ENCODE assay signal across 11 mouse cellular contexts in the genomic region with DNA sequence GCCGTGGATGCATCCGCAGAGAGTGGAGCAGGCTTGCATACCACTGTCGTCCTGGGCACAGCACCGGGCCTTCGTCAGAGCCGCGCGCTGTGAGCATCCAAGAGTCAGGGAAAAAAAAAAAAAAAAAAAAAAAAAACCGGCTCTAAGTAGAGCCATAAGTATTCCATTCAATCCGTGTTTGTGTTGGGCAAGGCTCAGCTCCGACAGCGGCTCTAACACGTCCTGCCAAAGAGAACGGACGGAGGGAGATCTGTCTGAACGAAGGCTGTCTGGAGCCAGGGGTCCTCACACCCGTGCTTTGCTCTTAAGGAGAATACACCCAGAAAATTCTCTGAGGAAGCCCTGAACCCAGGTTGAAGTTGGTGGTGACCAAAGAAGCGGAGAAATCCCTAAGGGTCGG. TPM values are rescaled to one million over a fixed set of nuclear protein-coding genes. Genes with fewer than 3 reads are reported as not detected.
DNase-seq lines count a peak whose midpoint lies in the region; ATAC-seq and TF ChIP-seq lines count a peak whose summit lies in the region.
"Had no signal": no experiment of that assay in that cellular context is flagged by ENCODE, and none has a peak within 500 bp of the region (broad histone marks: within the 10 kb centered on the region; RNA-seq: fewer than 3 reads in every experiment).

No protein-coding gene starts in this region.

- H3K4me1 ChIP-seq in heart, adult 2 months (ENCODE audit: control insufficient read depth, insufficient read depth, low read length) = no peaks in the 10 kb centered on the region; the same call in 1 of the 2 replicates
- peaks cover 55% of the 10 kb centered on the region for H3K4me1 ChIP-seq in E14TG2a.4 (replicated peaks; ENCODE audit: low read depth, low read length)
- H3K4me1 ChIP-seq in heart, postnatal 0 days (ENCODE audit: control insufficient read depth, insufficient read depth) = peaks cover 10% of the 10 kb centered on the region
- H3K4me1 ChIP-seq in midbrain, embryonic 10.5 days = peaks cover 70% of the 10 kb centered on the region

- peaks cover 3% of the 10 kb centered on the region for H3K27me3 ChIP-seq in heart, adult 2 months (ENCODE audit: control insufficient read depth, insufficient read depth, low read length)
- peaks cover 82% of the 10 kb centered on the region for H3K27me3 ChIP-seq in E14TG2a.4 (ENCODE audit: insufficient read depth, low read length)
- peaks cover 48% of the 10 kb centered on the region for H3K27me3 ChIP-seq in heart, postnatal 0 days (ENCODE audit: control insufficient read depth, insufficient read depth, low read length)
- H3K27me3 ChIP-seq in midbrain, embryonic 10.5 days (ENCODE audit: low read depth, poor library complexity, severe bottlenecking) = peaks cover 68% of the 10 kb centered on the region

- intact Hi-C loops in heart, adult 2 months (cut with DNase I) = loop anchor here (1.0 kb wide), 1 partner anchor 156 kb away; no protein-coding TSS in a partner anchor
- intact Hi-C loops in heart, postnatal 14 days (cut with DNase I) = loop anchor here (1.0 to 5.0 kb wide), 2 partner anchors 93 to 157 kb away; no protein-coding TSS in a partner anchor

- ATAC-seq in heart, postnatal 0 days (ENCODE audit: insufficient read depth, low read depth) = no peak; the same call in 1 of the 2 replicates
- ATAC-seq in activated CD4-positive, CD25-positive, alpha-beta regulatory T cell, adult 4 months = no peak

- H3K4me3 ChIP-seq in heart, adult 2 months = peak overlapping the region; percentile 40
- H3K4me3 ChIP-seq in E14TG2a.4 (replicated peaks; ENCODE audit: low read length) = 0 out of 2 replicates have a peak overlapping the region, but pooled peaks have one; percentile 37
- peak overlapping the region; percentile 32 for H3K4me3 ChIP-seq in heart, postnatal 0 days (ENCODE audit: low read depth, low read length)
- peak overlapping the region; percentile 44 for H3K4me3 ChIP-seq in midbrain, embryonic 10.5 days

- no peak overlapping the region for H3K9ac ChIP-seq in heart, adult 2 months (ENCODE audit: low read depth, low read length)
- no peak overlapping the region for H3K9ac ChIP-seq in heart, postnatal 0 days (replicated peaks; ENCODE audit: low read depth, low read length)

- peaks cover 11% of the 10 kb centered on the region for H3K9me3 ChIP-seq in E14TG2a.4 (ENCODE audit: low read length)
- no peaks in the 10 kb centered on the region for H3K9me3 ChIP-seq in heart, postnatal 0 days (replicated peaks; ENCODE audit: control insufficient read depth, low read length)
- H3K9me3 ChIP-seq in midbrain, embryonic 10.5 days (replicated peaks) = no peaks in the 10 kb centered on the region

- peak overlapping the region; percentile 55 for H3K4me2 ChIP-seq in heart, postnatal 0 days (ENCODE audit: low read depth, low read length)

- no peak for TF ChIP-seq CTCF in heart, adult 2 months (IDR thresholded peaks at IDR 0.05)
- TF ChIP-seq CTCF in E14TG2a.4 (conservative IDR thresholded peaks at IDR 0.05; ENCODE audit: low read length) = no peak
- no peak for TF ChIP-seq CTCF in heart, postnatal 0 days (IDR thresholded peaks at IDR 0.05; ENCODE audit: low read depth)

- TF ChIP-seq EP300 in heart, adult 2 months (IDR thresholded peaks at IDR 0.05; ENCODE audit: insufficient read depth, low read depth, low read length) = no peak
- no peak for TF ChIP-seq EP300 in heart, postnatal 0 days (IDR thresholded peaks at IDR 0.05; ENCODE audit: low read depth)

- H3K36me3 ChIP-seq in heart, adult 2 months (ENCODE audit: control insufficient read depth, insufficient read depth, low read length) = no peaks in the 10 kb centered on the region
- peaks cover 14% of the 10 kb centered on the region for H3K36me3 ChIP-seq in E14TG2a.4 (ENCODE audit: insufficient read depth, low read length)
- H3K36me3 ChIP-seq in heart, postnatal 0 days (replicated peaks; ENCODE audit: control insufficient read depth, insufficient read depth, low read length) = peaks cover 12% of the 10 kb centered on the region
- H3K36me3 ChIP-seq in midbrain, embryonic 10.5 days = peaks cover 36% of the 10 kb centered on the region

- WGBS in heart, adult 2 months = 9% methylated on average over 19 of the region's 19 CpGs
- 5% methylated on average over 19 of the region's 19 CpGs for WGBS in heart, postnatal 0 days
- WGBS in midbrain, embryonic 10.5 days = under 1% methylated on average over 19 of the region's 19 CpGs

- H3K27ac ChIP-seq in heart, adult 2 months = no peak overlapping the region
- H3K27ac ChIP-seq in heart, postnatal 0 days (ENCODE audit: low read depth) = no peak overlapping the region
- no peak overlapping the region for H3K27ac ChIP-seq in midbrain, embryonic 10.5 days (replicated peaks)

- no peak for TF ChIP-seq POLR2A in heart, adult 2 months (IDR thresholded peaks at IDR 0.05; ENCODE audit: insufficient read depth, low read depth, low read length)

- H3K79me2 ChIP-seq in heart, adult 2 months (replicated peaks; ENCODE audit: control insufficient read depth, insufficient read depth, low read length) = no peaks in the 10 kb centered on the region

- DNase-seq in heart, adult 2 months = no peak
- no peak for DNase-seq in heart, postnatal 14 days
- no peak for DNase-seq in heart, postnatal 0 days (ENCODE audit: low spot score)
- DNase-seq in midbrain, embryonic 10.5 days (ENCODE audit: low spot score) = no peak
- no peak for DNase-seq in spleen, adult 12 weeks (ENCODE audit: low spot score)
- no peak for DNase-seq in thymus, postnatal 0 days (ENCODE audit: low spot score)

RNA-seq across cellular contexts. Expression of a gene that starts 6.1 kb away (rescaled TPM):
- 1 to 10 TPM; 4.0 to 5.3 TPM for total RNA-seq in heart, adult 2 months (2021)
- 2.0 and 2.7 TPM in 2 replicates for polyA plus RNA-seq in heart, adult 2 months (2012; rRNA removed)
- 1 to 10 TPM; 6.0 to 6.1 TPM for total RNA-seq in heart, postnatal 14 days (2021)
- 1.6 and 3.2 TPM in 2 replicates for total RNA-seq in heart, postnatal 0 days (2014; rRNA removed; ENCODE audit: low replicate concordance)
- polyA plus RNA-seq in heart, postnatal 0 days (2015; fragmentation: Nextera tagmentation; extraction: Ambion mirVana) = 5.1 and 7.0 TPM in 2 replicates
- 13.5 and 15.0 TPM in 2 replicates for polyA plus RNA-seq in midbrain, embryonic 10.5 days (2016; fragmentation: Nextera tagmentation; extraction: Ambion mirVana)
- polyA plus RNA-seq in activated CD4-positive, CD25-positive, alpha-beta regulatory T cell, adult 4 months (2017; shearing (Covaris generic)) = 1 to 10 TPM; 5.3 to 7.5 TPM
- 10.7 and 12.3 TPM in 2 replicates for polyA plus RNA-seq in thymus, postnatal 0 days (2015; fragmentation: Nextera tagmentation; extraction: Ambion mirVana)

RNA-seq across cellular contexts. Expression of a gene that starts 11.9 kb away (rescaled TPM):
- total RNA-seq in heart, adult 2 months (2021) = 1 to 10 TPM; 1.7 to 2.3 TPM
- 2.3 and 3.0 TPM in 2 replicates for polyA plus RNA-seq in heart, adult 2 months (2012; rRNA removed)
- 1 to 10 TPM; 5.0 to 5.3 TPM for total RNA-seq in heart, postnatal 14 days (2021)
- total RNA-seq in heart, postnatal 0 days (2014; rRNA removed; ENCODE audit: low replicate concordance) = 1.8 and 13.0 TPM in 2 replicates
- polyA plus RNA-seq in heart, postnatal 0 days (2015; fragmentation: Nextera tagmentation; extraction: Ambion mirVana) = 5.7 and 5.8 TPM in 2 replicates
- 108 and 110 TPM in 2 replicates for polyA plus RNA-seq in midbrain, embryonic 10.5 days (2016; fragmentation: Nextera tagmentation; extraction: Ambion mirVana)
- 1 to 10 TPM; 1.1 to 1.4 TPM for polyA plus RNA-seq in activated CD4-positive, CD25-positive, alpha-beta regulatory T cell, adult 4 months (2017; shearing (Covaris generic))
- 19.5 and 22.3 TPM in 2 replicates for polyA plus RNA-seq in thymus, postnatal 0 days (2015; fragmentation: Nextera tagmentation; extraction: Ambion mirVana)

RNA-seq across cellular contexts. Expression of a gene that starts 46.6 kb away (rescaled TPM):
- not detected for total RNA-seq in heart, adult 2 months (2021)
- polyA plus RNA-seq in heart, adult 2 months (2012; rRNA removed) = not detected in 2 replicates
- total RNA-seq in heart, postnatal 14 days (2021) = not detected
- not detected in 2 replicates for total RNA-seq in heart, postnatal 0 days (2014; rRNA removed; ENCODE audit: low replicate concordance)
- polyA plus RNA-seq in heart, postnatal 0 days (2015; fragmentation: Nextera tagmentation; extraction: Ambion mirVana) = not detected in 2 replicates
- polyA plus RNA-seq in midbrain, embryonic 10.5 days (2016; fragmentation: Nextera tagmentation; extraction: Ambion mirVana) = not detected in 2 replicates
- polyA plus RNA-seq in activated CD4-positive, CD25-positive, alpha-beta regulatory T cell, adult 4 months (2017; shearing (Covaris generic)) = not detected
- polyA plus RNA-seq in thymus, postnatal 0 days (2015; fragmentation: Nextera tagmentation; extraction: Ambion mirVana) = not detected in 2 replicates
- total RNA-seq: adrenal gland, adult 18-20 months; layer of hippocampus, postnatal 10 days; neutrophil, adult 5-6 weeks had no signal

RNA-seq across cellular contexts. Expression of a gene that starts 51.4 kb away (rescaled TPM):
- total RNA-seq in heart, adult 2 months (2021) = 10 to 100 TPM in 1 of 2 experiments, 1 to 10 TPM in 1; 8.1 to 12.3 TPM
- polyA plus RNA-seq in heart, adult 2 months (2012; rRNA removed) = 4.7 and 5.4 TPM in 2 replicates
- 10 to 100 TPM; 15.2 to 17.8 TPM for total RNA-seq in heart, postnatal 14 days (2021)
- total RNA-seq in heart, postnatal 0 days (2014; rRNA removed; ENCODE audit: low replicate concordance) = 12.1 and 23.1 TPM in 2 replicates
- 6.8 and 8.2 TPM in 2 replicates for polyA plus RNA-seq in heart, postnatal 0 days (2015; fragmentation: Nextera tagmentation; extraction: Ambion mirVana)
- polyA plus RNA-seq in midbrain, embryonic 10.5 days (2016; fragmentation: Nextera tagmentation; extraction: Ambion mirVana) = 5.1 and 7.1 TPM in 2 replicates
- polyA plus RNA-seq in activated CD4-positive, CD25-positive, alpha-beta regulatory T cell, adult 4 months (2017; shearing (Covaris generic)) = 1 to 10 TPM; 2.0 to 2.4 TPM
- 25.1 and 26.8 TPM in 2 replicates for polyA plus RNA-seq in thymus, postnatal 0 days (2015; fragmentation: Nextera tagmentation; extraction: Ambion mirVana)
